Mouse (Mus musculus): ENCODE data around the gene Hlf. TPM values are rescaled to one million over a fixed set of nuclear protein-coding genes. Genes with fewer than 3 reads are reported as not detected.

Hlf gene
- 4.3 TPM in 2 replicates for polyA plus RNA-seq (2014; fragmentation: Nextera tagmentation; extraction: Ambion mirVana)

- 0 out of 2 replicates have a peak, but pooled peaks cover 4% of the 10 kb centered on the region for H3K27me3 ChIP-seq (ENCODE audit: control insufficient read depth, insufficient read depth, low read length)
- no peak within 1 kb of the TSS; a peak in 1 of 4 replicates for H3K27ac ChIP-seq (replicated peaks in 1 of 2; ENCODE audit: control insufficient read depth in 1 of 2, insufficient read depth in 1 of 2, low read depth in 2 of 2, low read length in 2 of 2)
- peak; percentile 92 for ATAC-seq (ENCODE audit: insufficient number of reproducible peaks, insufficient read depth, low FRiP score, low read depth)
- H3K4me1 ChIP-seq (ENCODE audit: control insufficient read depth in 2 of 2, insufficient read depth in 2 of 2, low read length in 2 of 2) = peaks cover 7 to 25% of the 10 kb centered on the region in 2 experiments
- H3K9me3 ChIP-seq (ENCODE audit: control insufficient read depth, low read length) = no peaks in the 10 kb centered on the region
- peak within 1 kb of the TSS; percentile 71 for H3K9ac ChIP-seq (ENCODE audit: low read length)
- WGBS = under 1% methylated on average over 31 of the region's 40 CpGs
- peak within 1 kb of the TSS; percentile 49 to 59 for H3K4me3 ChIP-seq (ENCODE audit: control insufficient read depth in 1 of 2, insufficient read depth in 1 of 2, low read depth in 1 of 2, low read length in 2 of 2)
- H3K36me3 ChIP-seq (ENCODE audit: control insufficient read depth, insufficient read depth, low read length) = 0 out of 2 replicates have a peak, but pooled peaks cover 6% of the 10 kb centered on the region
- peak within 1 kb of the TSS; percentile 98 for H3K4me2 ChIP-seq (ENCODE audit: low read length)
Measured at GRCm38 (mm10) chr11:90390817-90391173, at the start of gene Hlf. Gene Hlf, minus strand, starts transcription at chr11:90390895.

- Histone ChIP-seq H3K4me3 (ENCODE audit: control insufficient read depth in 1 of 2, insufficient read depth in 1 of 2, low read depth in 1 of 2, low read length in 2 of 2) (no peak overlapping the region), H3K4me1 (ENCODE audit: control insufficient read depth in 2 of 2, insufficient read depth in 2 of 2, low read length in 2 of 2) (no peaks in the 10 kb centered on the region), H3K27ac (replicated peaks in 1 of 2; ENCODE audit: control insufficient read depth in 1 of 2, insufficient read depth in 1 of 2, low read depth in 2 of 2, low read length in 2 of 2) (no peak overlapping the region), H3K9ac (ENCODE audit: low read length) (no peak overlapping the region), H3K27me3 (ENCODE audit: control insufficient read depth, insufficient read depth, low read length) (no peaks in the 10 kb centered on the region), H3K9me3 (ENCODE audit: control insufficient read depth, low read length) (no peaks in the 10 kb centered on the region), H3K4me2 (ENCODE audit: low read length) (no peak overlapping the region), H3K36me3 (ENCODE audit: control insufficient read depth, insufficient read depth, low read length) (no peaks in the 10 kb centered on the region)
- WGBS = 65% methylated on average over 5 of the region's 5 CpGs
- no peak for ATAC-seq (ENCODE audit: insufficient number of reproducible peaks, insufficient read depth, low FRiP score, low read depth)
Measured at GRCm38 (mm10) chr11:90438768-90439167, 48.1 kb upstream of the Hlf start.

- Histone ChIP-seq H3K4me1 (ENCODE audit: control insufficient read depth in 2 of 2, insufficient read depth in 2 of 2, low read length in 2 of 2) (no peaks in the 10 kb centered on the region), H3K27ac (replicated peaks in 1 of 2; ENCODE audit: control insufficient read depth in 1 of 2, insufficient read depth in 1 of 2, low read depth in 2 of 2, low read length in 2 of 2) (no peak overlapping the region), H3K9me3 (ENCODE audit: control insufficient read depth, low read length) (no peaks in the 10 kb centered on the region), H3K4me3 (ENCODE audit: control insufficient read depth in 1 of 2, insufficient read depth in 1 of 2, low read depth in 1 of 2, low read length in 2 of 2) (no peak overlapping the region), H3K36me3 (ENCODE audit: control insufficient read depth, insufficient read depth, low read length) (no peaks in the 10 kb centered on the region), H3K4me2 (ENCODE audit: low read length) (no peak overlapping the region), H3K9ac (ENCODE audit: low read length) (no peak overlapping the region), H3K27me3 (ENCODE audit: control insufficient read depth, insufficient read depth, low read length) (no peaks in the 10 kb centered on the region)
- WGBS = 76% methylated on average over 4 of the region's 4 CpGs
- ATAC-seq (ENCODE audit: insufficient number of reproducible peaks, insufficient read depth, low FRiP score, low read depth) = no peak
Measured at GRCm38 (mm10) chr11:90425207-90425525, 34.5 kb upstream of the Hlf start.

GRCm38 (mm10) chr11:90424334-90425206, 33.9 kb upstream of the Hlf start:
- 65% methylated on average over 11 of the region's 11 CpGs for WGBS
- Histone ChIP-seq H3K9ac (ENCODE audit: low read length) (no peak overlapping the region), H3K27ac (replicated peaks in 1 of 2; ENCODE audit: control insufficient read depth in 1 of 2, insufficient read depth in 1 of 2, low read depth in 2 of 2, low read length in 2 of 2) (no peak overlapping the region), H3K36me3 (ENCODE audit: control insufficient read depth, insufficient read depth, low read length) (no peaks in the 10 kb centered on the region), H3K27me3 (ENCODE audit: control insufficient read depth, insufficient read depth, low read length) (no peaks in the 10 kb centered on the region), H3K4me3 (ENCODE audit: control insufficient read depth in 1 of 2, insufficient read depth in 1 of 2, low read depth in 1 of 2, low read length in 2 of 2) (no peak overlapping the region), H3K9me3 (ENCODE audit: control insufficient read depth, low read length) (no peaks in the 10 kb centered on the region), H3K4me1 (ENCODE audit: control insufficient read depth in 2 of 2, insufficient read depth in 2 of 2, low read length in 2 of 2) (peaks cover under 1% of the 10 kb centered on the region in 2 experiments; a peak in 2 of 4 replicates), H3K4me2 (ENCODE audit: low read length) (no peak overlapping the region)
- ATAC-seq (ENCODE audit: insufficient number of reproducible peaks, insufficient read depth, low FRiP score, low read depth) = no peak

- H3K4me3 ChIP-seq (ENCODE audit: control insufficient read depth in 1 of 2, insufficient read depth in 1 of 2, low read depth in 1 of 2, low read length in 2 of 2) = no peak overlapping the region
- H3K9me3 ChIP-seq (ENCODE audit: control insufficient read depth, low read length) = no peaks in the 10 kb centered on the region
- ATAC-seq (ENCODE audit: insufficient number of reproducible peaks, insufficient read depth, low FRiP score, low read depth) = no peak
- peaks cover 2 to 5% of the 10 kb centered on the region in 2 experiments; a peak in 2 of 4 replicates for H3K4me1 ChIP-seq (ENCODE audit: control insufficient read depth in 2 of 2, insufficient read depth in 2 of 2, low read length in 2 of 2)
- H3K27me3 ChIP-seq (ENCODE audit: control insufficient read depth, insufficient read depth, low read length) = 0 out of 2 replicates have a peak, but pooled peaks cover 5% of the 10 kb centered on the region
- H3K36me3 ChIP-seq (ENCODE audit: control insufficient read depth, insufficient read depth, low read length) = no peaks in the 10 kb centered on the region
- H3K9ac ChIP-seq (ENCODE audit: low read length) = no peak overlapping the region
- H3K27ac ChIP-seq (replicated peaks in 1 of 2; ENCODE audit: control insufficient read depth in 1 of 2, insufficient read depth in 1 of 2, low read depth in 2 of 2, low read length in 2 of 2) = no peak overlapping the region
- WGBS = 63% methylated on average over 3 of the region's 3 CpGs
- no peak overlapping the region for H3K4me2 ChIP-seq (ENCODE audit: low read length)
Measured at GRCm38 (mm10) chr11:90423896-90424295, 33.2 kb upstream of the Hlf start.

- Histone ChIP-seq H3K27ac (replicated peaks in 1 of 2; ENCODE audit: control insufficient read depth in 1 of 2, insufficient read depth in 1 of 2, low read depth in 2 of 2, low read length in 2 of 2) (no peak overlapping the region), H3K9ac (ENCODE audit: low read length) (no peak overlapping the region), H3K4me3 (ENCODE audit: control insufficient read depth in 1 of 2, insufficient read depth in 1 of 2, low read depth in 1 of 2, low read length in 2 of 2) (no peak overlapping the region), H3K4me1 (ENCODE audit: control insufficient read depth in 2 of 2, insufficient read depth in 2 of 2, low read length in 2 of 2) (peaks cover 7 to 15% of the 10 kb centered on the region in 2 experiments; a peak in 3 of 4 replicates), H3K27me3 (ENCODE audit: control insufficient read depth, insufficient read depth, low read length) (0 out of 2 replicates have a peak, but pooled peaks cover 5% of the 10 kb centered on the region), H3K9me3 (ENCODE audit: control insufficient read depth, low read length) (no peaks in the 10 kb centered on the region), H3K4me2 (ENCODE audit: low read length) (no peak overlapping the region), H3K36me3 (ENCODE audit: control insufficient read depth, insufficient read depth, low read length) (no peaks in the 10 kb centered on the region)
- ATAC-seq (ENCODE audit: insufficient number of reproducible peaks, insufficient read depth, low FRiP score, low read depth) = no peak
- WGBS = 70% methylated on average over 11 of the region's 11 CpGs
Measured at GRCm38 (mm10) chr11:90419706-90420105, 29.0 kb upstream of the Hlf start.

- H3K27me3 ChIP-seq (ENCODE audit: control insufficient read depth, insufficient read depth, low read length) = 0 out of 2 replicates have a peak, but pooled peaks cover 5% of the 10 kb centered on the region
- peak overlapping the region; percentile 62 for H3K9ac ChIP-seq (ENCODE audit: low read length)
- H3K9me3 ChIP-seq (ENCODE audit: control insufficient read depth, low read length) = no peaks in the 10 kb centered on the region
- ATAC-seq (ENCODE audit: insufficient number of reproducible peaks, insufficient read depth, low FRiP score, low read depth) = peak; percentile 97
- peak overlapping the region; percentile 69 for H3K4me2 ChIP-seq (ENCODE audit: low read length)
- peaks cover 7 to 15% of the 10 kb centered on the region in 2 experiments; a peak in 3 of 4 replicates for H3K4me1 ChIP-seq (ENCODE audit: control insufficient read depth in 2 of 2, insufficient read depth in 2 of 2, low read length in 2 of 2)
- peak overlapping the region; percentile 30 to 35 for H3K4me3 ChIP-seq (ENCODE audit: control insufficient read depth in 1 of 2, insufficient read depth in 1 of 2, low read depth in 1 of 2, low read length in 2 of 2)
- under 1% methylated on average over 42 of the region's 42 CpGs for WGBS
- H3K36me3 ChIP-seq (ENCODE audit: control insufficient read depth, insufficient read depth, low read length) = no peaks in the 10 kb centered on the region
- no peak overlapping the region for H3K27ac ChIP-seq (replicated peaks in 1 of 2; ENCODE audit: control insufficient read depth in 1 of 2, insufficient read depth in 1 of 2, low read depth in 2 of 2, low read length in 2 of 2)
Measured at GRCm38 (mm10) chr11:90417921-90418320, 27.2 kb upstream of the Hlf start.
